Mouse (Mus musculus) MEL (cell line): ENCODE data around the gene Lrrc3c. TPM values are rescaled to one million over a fixed set of nuclear protein-coding genes. Genes with fewer than 3 reads are reported as not detected.

ENCODE experiments used
- DNase-seq: peaks from one replicate; pipeline ENCODE4 v3.0.0; 2011; ENCODE audit warnings: low read depth, low spot score
- H3K27ac ChIP-seq: 2 replicates; pipeline ENCODE4 v1.5.1; 2012; ENCODE audit warnings: low read depth, mild to moderate bottlenecking, control low read depth, low read length, moderate library complexity; ENCODE audit not compliant: control insufficient read depth
- H3K27me3 ChIP-seq, 2 experiments: fragments of 150-350 bp in 1 of 2; sonication (generic) in 1 of 2; 2 replicates each; pipeline ENCODE4 v1.6.1; 2012; ENCODE audit warnings: low read length in 2 of 2, mild to moderate bottlenecking in 2 of 2, improper control_type of control experiment in 1 of 2, moderate library complexity in 1 of 2; ENCODE audit not compliant: insufficient read depth in 2 of 2, control insufficient read depth in 1 of 2
- H3K36me3 ChIP-seq, 2 experiments: 2 replicates each; pipeline ENCODE4 v1.6.1; 2012 to 2014; ENCODE audit warnings: low read length in 2 of 2, improper control_type of control experiment in 1 of 2, inconsistent platforms in 1 of 2, mild to moderate bottlenecking in 1 of 2; ENCODE audit not compliant: insufficient read depth in 2 of 2, control insufficient read depth in 1 of 2
- H3K4me1 ChIP-seq, 2 experiments: fragments of 150-350 bp in 1 of 2; sonication (generic) in 1 of 2; 2 replicates each; pipeline ENCODE4 v1.6.1; 2012; ENCODE audit warnings: low read length in 2 of 2, improper control_type of control experiment in 1 of 2, mild to moderate bottlenecking in 1 of 2; ENCODE audit not compliant: insufficient read depth in 2 of 2, control insufficient read depth in 1 of 2
- H3K4me3 ChIP-seq, 2 experiments: fragments of 150-350 bp in 1 of 2; sonication (generic) in 1 of 2; 2 replicates each; pipeline ENCODE4 v1.5.1; 2012; ENCODE audit warnings: low read depth in 2 of 2, low read length in 2 of 2, mild to moderate bottlenecking in 2 of 2, moderate library complexity in 2 of 2, control low read depth in 1 of 2, improper control_type of control experiment in 1 of 2; ENCODE audit not compliant: control insufficient read depth in 1 of 2, insufficient read depth in 1 of 2
- H3K79me2 ChIP-seq: 2 replicates; pipeline ENCODE4 v1.6.1; 2012; ENCODE audit warnings: mild to moderate bottlenecking, low read length, moderate library complexity; ENCODE audit not compliant: control insufficient read depth, poor library complexity, insufficient read depth
- H3K9ac ChIP-seq: 2 replicates; pipeline ENCODE4 v1.6.1; 2012; ENCODE audit warnings: low read depth, mild to moderate bottlenecking, control low read depth, low read length, moderate library complexity; ENCODE audit not compliant: control insufficient read depth, poor library complexity, severe bottlenecking
- H3K9me3 ChIP-seq: fragments of 150-350 bp; sonication (generic); replicated peaks from 2 replicates; pipeline ENCODE4 v1.6.1; 2012; ENCODE audit warnings: mild to moderate bottlenecking, low read length, improper control_type of control experiment, moderate library complexity; ENCODE audit not compliant: insufficient read depth
- CTCF ChIP-seq, 3 experiments: IDR thresholded peaks in 2 of 3; conservative IDR thresholded peaks in 1 of 3; 2 replicates each; pipeline ENCODE4 v1.5.1; 2011 to 2012; ENCODE audit warnings: low read length in 3 of 3, low read depth in 2 of 3, mild to moderate bottlenecking in 2 of 3, improper control_type of control experiment in 1 of 3, inconsistent platforms in 1 of 3, mixed read lengths in 1 of 3, moderate library complexity in 1 of 3; ENCODE audit not compliant: control insufficient read depth in 1 of 3, insufficient read depth in 1 of 3, poor library complexity in 1 of 3, severe bottlenecking in 1 of 3
- E2F4 ChIP-seq: IDR thresholded peaks from 2 replicates; pipeline ENCODE4 v1.6.1; 2011; ENCODE audit warnings: low read depth, low read length, improper control_type of control experiment, borderline replicate concordance
- ETS1 ChIP-seq: IDR thresholded peaks from 2 replicates; pipeline ENCODE4 v1.6.1; 2012; ENCODE audit warnings: low read depth, mild to moderate bottlenecking, inconsistent platforms, low read length, improper control_type of control experiment, moderate library complexity
- GABPA ChIP-seq: IDR thresholded peaks from 2 replicates; pipeline ENCODE4 v1.6.1; 2012; ENCODE audit warnings: low read depth, mild to moderate bottlenecking, inconsistent platforms, low read length, improper control_type of control experiment, moderate library complexity
- GATA1 ChIP-seq: IDR thresholded peaks from 2 replicates; pipeline ENCODE4 v1.6.1; 2011; ENCODE audit warnings: low read depth, low read length, improper control_type of control experiment
- MAX ChIP-seq: IDR thresholded peaks from 2 replicates; pipeline ENCODE4 v1.6.1; 2011; ENCODE audit warnings: low read length, improper control_type of control experiment
- MYC ChIP-seq: IDR thresholded peaks from 2 replicates; pipeline ENCODE4 v1.6.1; 2011; ENCODE audit warnings: low read depth, mild to moderate bottlenecking, low read length, improper control_type of control experiment, moderate library complexity
- POLR2A ChIP-seq, 2 experiments: IDR thresholded peaks; 2 replicates each; pipeline ENCODE4 v1.6.1; 2011 to 2012; ENCODE audit warnings: low read length in 2 of 2, mild to moderate bottlenecking in 2 of 2, control low read depth in 1 of 2, improper control_type of control experiment in 1 of 2, low read depth in 1 of 2, moderate library complexity in 1 of 2; ENCODE audit not compliant: control insufficient read depth in 1 of 2, insufficient read depth in 1 of 2, poor library complexity in 1 of 2
- POLR2AphosphoS2 ChIP-seq: IDR thresholded peaks from 2 replicates; pipeline ENCODE4 v1.6.1; 2011; ENCODE audit warnings: low read length, improper control_type of control experiment
- RAD21 ChIP-seq: IDR thresholded peaks from 2 replicates; pipeline ENCODE4 v1.6.1; 2011; ENCODE audit warnings: mild to moderate bottlenecking, low read depth, low read length, improper control_type of control experiment
- SIN3A ChIP-seq: IDR thresholded peaks from 2 replicates; pipeline ENCODE4 v1.6.1; 2012; ENCODE audit warnings: low read length, improper control_type of control experiment, inconsistent platforms
- SMC3 ChIP-seq: IDR thresholded peaks from 2 replicates; pipeline ENCODE4 v1.6.1; 2011; ENCODE audit warnings: low read depth, low read length, improper control_type of control experiment
- USF2 ChIP-seq, 2 experiments: IDR thresholded peaks; 2 replicates each; pipeline ENCODE4 v1.6.1; 2011 to 2012; ENCODE audit warnings: improper control_type of control experiment in 2 of 2, low read length in 2 of 2, borderline replicate concordance in 1 of 2, inconsistent platforms in 1 of 2, low read depth in 1 of 2, mild to moderate bottlenecking in 1 of 2; ENCODE audit not compliant: insufficient read depth in 1 of 2
- ZC3H11A ChIP-seq: IDR thresholded peaks from 2 replicates; pipeline ENCODE4 v1.6.1; 2012; ENCODE audit warnings: low read depth, mild to moderate bottlenecking, inconsistent platforms, low read length, improper control_type of control experiment
- polyA plus RNA-seq, 2 experiments: library from polyadenylated mRNA; stranded (reverse) in 1 of 2; unstranded in 1 of 2; fragments of >175 nt in 1 of 2; fragments of >200 nt in 1 of 2; gene quantifications; 2 replicates each; pipeline versions ENCODE4 v1.2.1 to v1.2.4; 2012; ENCODE audit warnings: low replicate concordance in 2 of 2, low read depth in 1 of 2; ENCODE audit not compliant: insufficient read length in 2 of 2, insufficient read depth in 1 of 2, missing spikeins in 1 of 2
- total RNA-seq: library from RNA; depleted of rRNA; stranded (reverse); fragments of 300-350 nt; gene quantifications from 2 replicates; pipeline ENCODE4 v1.2.3, GENCODE M21; 2012; rRNA removed

Gene Lrrc3c
- total RNA-seq (not detected in 2 replicates), polyA plus RNA-seq (not detected)

GRCm38 (mm10) chr11:98597991-98598390 is at the start of gene Lrrc3c:
Gene Lrrc3c, plus strand, starts transcription at chr11:98598291.
- no peaks in the 10 kb centered on the region for H3K9me3 ChIP-seq
- H3K36me3 ChIP-seq: 0 out of 4 replicates have a peak, but pooled peaks cover 0 to 2% of the 10 kb centered on the region in 2 experiments
- H3K9ac ChIP-seq: no peak within 1 kb of the TSS
- H3K27me3 ChIP-seq: peaks cover 13 to 18% of the 10 kb centered on the region in 2 experiments
- no peaks in the 10 kb centered on the region for H3K79me2 ChIP-seq
- H3K27ac ChIP-seq: no peak within 1 kb of the TSS
- peaks cover 2 to 5% of the 10 kb centered on the region in 2 experiments; a peak in 2 of 4 replicates for H3K4me1 ChIP-seq
- DNase-seq: no peak
- TF ChIP-seq POLR2AphosphoS2 (no peak), CTCF (IDR thresholded peaks at IDR 0.05 in 2 of 3, conservative IDR thresholded peaks at IDR 0.05 in 1 of 3; ENCODE audit: control insufficient read depth in 1 of 3, insufficient read depth in 1 of 3, low read depth in 2 of 3, low read length in 3 of 3, poor library complexity in 1 of 3, severe bottlenecking in 1 of 3) (no peak), USF2 (IDR thresholded peaks at IDR 0.05; ENCODE audit: borderline replicate concordance in 1 of 2, insufficient read depth in 1 of 2, low read depth in 1 of 2, low read length in 2 of 2) (no peak), SIN3A (no peak)
- no peak within 1 kb of the TSS for H3K4me3 ChIP-seq

GRCm38 (mm10) chr11:98549363-98549762 is 48.7 kb upstream of the Lrrc3c start:
- H3K36me3 ChIP-seq: peaks cover 0 to 16% of the 10 kb centered on the region in 2 experiments; a peak in 2 of 4 replicates
- H3K27ac ChIP-seq: no peak overlapping the region
- TF ChIP-seq CTCF (IDR thresholded peaks at IDR 0.05 in 2 of 3, conservative IDR thresholded peaks at IDR 0.05 in 1 of 3; ENCODE audit: control insufficient read depth in 1 of 3, insufficient read depth in 1 of 3, low read depth in 2 of 3, low read length in 3 of 3, poor library complexity in 1 of 3, severe bottlenecking in 1 of 3) (peak; percentile 28 to 65 (median 48); a peak in 5 of 6 replicates), ZC3H11A (peak; percentile 56), SMC3 (peak; percentile 61), RAD21 (peak; percentile 60), USF2 (IDR thresholded peaks at IDR 0.05; ENCODE audit: borderline replicate concordance in 1 of 2, insufficient read depth in 1 of 2, low read depth in 1 of 2, low read length in 2 of 2) (no peak), GATA1 (no peak)
- H3K4me1 ChIP-seq: peaks cover 7 to 9% of the 10 kb centered on the region in 2 experiments
- H3K79me2 ChIP-seq: no peaks in the 10 kb centered on the region; the same call in 1 of the 2 replicates
- no peak overlapping the region for H3K9ac ChIP-seq
- H3K4me3 ChIP-seq: no peak overlapping the region
- H3K9me3 ChIP-seq: no peaks in the 10 kb centered on the region
- DNase-seq: peak; percentile 50
- H3K27me3 ChIP-seq: peaks cover 1 to 6% of the 10 kb centered on the region in 2 experiments; a peak in 3 of 4 replicates

GRCm38 (mm10) chr11:98550311-98550974 is 47.6 kb upstream of the Lrrc3c start:
- TF ChIP-seq POLR2A (IDR thresholded peaks at IDR 0.05; ENCODE audit: control insufficient read depth in 1 of 2, insufficient read depth in 1 of 2, low read depth in 1 of 2, low read length in 2 of 2, poor library complexity in 1 of 2) (0 out of 4 replicates have a peak, but pooled peaks of 1 of the 2 experiments have one; percentile 15), GABPA (no peak), MYC (0 out of 2 replicates have a peak, but pooled peaks have one; percentile 44), E2F4 (peak; percentile 82; the same call in 1 of the 2 replicates), ETS1 (no peak), MAX (0 out of 2 replicates have a peak, but pooled peaks have one; percentile 99)
- TF ChIP-seq, all 39 proteins: peak for 4
- H3K27me3 ChIP-seq: peaks cover 0 to 1% of the 10 kb centered on the region in 2 experiments; a peak in 1 of 4 replicates
- peaks cover 7 to 9% of the 10 kb centered on the region in 2 experiments for H3K4me1 ChIP-seq
- peak overlapping the region; percentile 58 for H3K9ac ChIP-seq
- peak overlapping the region; percentile 13 to 23; a peak in 3 of 4 replicates for H3K4me3 ChIP-seq
- peaks cover 0 to 16% of the 10 kb centered on the region in 2 experiments; a peak in 2 of 4 replicates for H3K36me3 ChIP-seq
- DNase-seq: no peak
- H3K27ac ChIP-seq: peak overlapping the region; percentile 41
- no peaks in the 10 kb centered on the region for H3K9me3 ChIP-seq
- no peaks in the 10 kb centered on the region; the same call in 1 of the 2 replicates for H3K79me2 ChIP-seq
